Mouse (Mus musculus): ENCODE data around the gene Tcf7l2.

Tcf7l2 gene

GRCm38 (mm10) chr19:55797834-55798233 is 56.2 kb downstream of the Tcf7l2 start:
- DNase-seq = no peak

DNA sequence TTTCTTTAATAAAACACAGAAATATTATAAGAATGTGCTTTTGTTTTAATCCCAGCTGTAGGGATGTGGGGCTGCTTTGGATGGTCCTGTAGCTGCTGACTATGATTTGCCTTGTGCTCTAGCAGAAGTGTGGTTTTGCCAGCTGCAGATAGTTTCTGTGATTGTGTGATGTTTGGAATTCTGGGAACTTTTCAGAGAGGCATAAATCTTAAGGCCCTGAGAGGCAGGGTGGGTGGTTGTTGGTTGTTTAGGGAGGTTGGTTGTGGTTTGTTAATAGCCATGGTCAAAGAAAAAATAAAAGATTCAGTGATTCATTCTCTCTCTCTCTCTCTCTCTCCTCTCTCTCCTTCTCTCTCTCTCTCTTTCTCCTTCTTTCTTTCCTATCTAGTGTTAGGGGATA is 57.8 kb downstream of the Tcf7l2 start:
- DNase-seq = no peak

DNA sequence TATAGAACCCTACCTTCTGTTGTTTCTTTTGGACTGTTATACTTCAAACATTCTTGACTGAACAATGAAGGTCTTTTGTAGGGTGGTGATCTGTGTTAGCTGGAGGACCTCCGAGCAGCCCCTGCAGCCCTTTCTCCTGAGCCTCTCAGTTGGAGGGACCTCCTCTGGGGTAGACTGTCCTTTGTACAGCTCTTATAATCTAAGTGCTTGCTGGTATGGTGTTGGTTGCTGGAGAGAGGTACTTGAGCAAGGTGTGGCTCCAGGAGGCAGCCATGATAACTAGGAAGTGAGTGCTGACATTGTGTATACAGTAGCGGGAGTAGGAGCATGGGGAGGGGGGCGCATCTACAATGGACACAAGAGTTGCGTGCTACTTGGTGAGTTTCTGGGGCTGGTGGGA is 58.4 kb downstream of the Tcf7l2 start:
- no peak for DNase-seq

DNA sequence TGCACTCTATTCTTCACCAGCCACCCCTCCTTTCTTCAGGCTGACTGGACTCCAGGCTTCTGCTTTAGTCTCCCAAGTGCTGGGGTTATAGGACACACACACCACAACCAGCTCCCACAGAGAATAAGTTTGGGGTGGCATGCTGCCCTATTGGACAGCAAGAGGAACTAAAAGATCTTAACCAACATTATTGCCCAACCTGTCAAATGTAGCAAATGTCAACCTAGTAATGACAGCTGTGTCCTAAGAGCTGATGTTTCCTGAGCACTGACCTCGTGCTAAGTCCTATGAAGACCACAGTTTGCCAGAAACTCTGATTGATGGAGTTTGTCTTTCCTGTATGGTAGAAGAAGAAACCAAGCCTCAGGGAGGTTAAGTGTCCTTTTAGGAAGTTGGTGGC is 61.5 kb downstream of the Tcf7l2 start:
- DNase-seq = no peak

DNA sequence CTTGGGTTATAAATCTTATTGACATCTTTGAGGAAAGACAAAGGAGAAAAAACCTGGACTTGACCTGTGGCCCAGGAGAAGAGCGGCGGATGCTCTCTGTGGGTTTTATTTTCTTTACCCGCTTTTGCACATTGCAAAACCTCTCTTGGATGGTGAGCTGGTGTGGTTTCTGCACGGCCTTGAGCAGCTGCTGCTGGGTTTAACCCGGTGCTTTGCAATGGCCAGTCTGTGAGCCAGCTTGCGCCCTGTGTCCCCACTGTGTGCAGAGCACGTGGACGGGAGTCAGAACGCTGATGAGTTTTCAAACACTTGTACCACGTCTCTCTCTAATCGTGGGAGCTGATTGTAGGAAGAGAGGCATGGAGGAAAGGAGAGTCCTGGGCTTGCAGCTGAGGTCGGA is 62.2 kb downstream of the Tcf7l2 start:
- DNase-seq = no peak

- no peak for DNase-seq
Observed at GRCm38 (mm10) chr19:55804795-55805194, 63.2 kb downstream of the Tcf7l2 start.

DNA sequence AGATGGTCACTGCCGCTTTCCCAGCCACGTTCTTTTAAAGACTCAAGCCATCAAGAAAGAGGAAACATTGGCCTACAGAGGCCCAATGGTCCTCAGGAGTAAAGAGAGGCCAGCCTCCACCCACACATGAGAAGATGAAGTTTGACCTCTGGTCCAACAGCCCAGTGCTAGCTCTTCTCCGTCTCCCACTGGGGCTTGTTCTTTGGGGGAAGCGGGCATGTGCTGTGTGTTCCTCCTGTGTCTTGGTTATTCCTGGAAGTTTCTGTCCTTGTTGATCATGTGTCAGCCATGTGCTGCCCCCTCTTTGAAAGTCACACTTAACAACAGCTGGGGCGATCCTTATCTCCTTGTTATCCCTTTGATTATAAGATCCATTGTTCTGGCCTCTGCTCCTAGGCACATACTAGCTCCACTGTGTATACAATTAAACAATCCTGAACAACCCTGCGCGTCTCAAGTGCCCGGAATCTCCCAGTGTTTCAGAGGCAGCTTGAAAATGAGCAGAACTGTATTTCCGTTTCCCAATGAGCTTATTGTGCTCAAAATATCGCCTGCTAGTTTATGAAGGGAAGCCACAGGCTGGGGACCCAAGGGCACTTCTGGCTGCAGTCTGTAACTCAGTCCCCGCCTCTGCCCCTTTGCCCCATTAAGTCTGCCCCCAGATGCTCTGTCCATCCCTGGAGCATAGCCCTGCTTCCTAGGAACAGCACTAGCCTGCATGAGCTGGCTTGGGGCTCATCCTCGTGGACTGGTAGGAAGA is 65.0 kb downstream of the Tcf7l2 start:
- no peak for DNase-seq

DNA sequence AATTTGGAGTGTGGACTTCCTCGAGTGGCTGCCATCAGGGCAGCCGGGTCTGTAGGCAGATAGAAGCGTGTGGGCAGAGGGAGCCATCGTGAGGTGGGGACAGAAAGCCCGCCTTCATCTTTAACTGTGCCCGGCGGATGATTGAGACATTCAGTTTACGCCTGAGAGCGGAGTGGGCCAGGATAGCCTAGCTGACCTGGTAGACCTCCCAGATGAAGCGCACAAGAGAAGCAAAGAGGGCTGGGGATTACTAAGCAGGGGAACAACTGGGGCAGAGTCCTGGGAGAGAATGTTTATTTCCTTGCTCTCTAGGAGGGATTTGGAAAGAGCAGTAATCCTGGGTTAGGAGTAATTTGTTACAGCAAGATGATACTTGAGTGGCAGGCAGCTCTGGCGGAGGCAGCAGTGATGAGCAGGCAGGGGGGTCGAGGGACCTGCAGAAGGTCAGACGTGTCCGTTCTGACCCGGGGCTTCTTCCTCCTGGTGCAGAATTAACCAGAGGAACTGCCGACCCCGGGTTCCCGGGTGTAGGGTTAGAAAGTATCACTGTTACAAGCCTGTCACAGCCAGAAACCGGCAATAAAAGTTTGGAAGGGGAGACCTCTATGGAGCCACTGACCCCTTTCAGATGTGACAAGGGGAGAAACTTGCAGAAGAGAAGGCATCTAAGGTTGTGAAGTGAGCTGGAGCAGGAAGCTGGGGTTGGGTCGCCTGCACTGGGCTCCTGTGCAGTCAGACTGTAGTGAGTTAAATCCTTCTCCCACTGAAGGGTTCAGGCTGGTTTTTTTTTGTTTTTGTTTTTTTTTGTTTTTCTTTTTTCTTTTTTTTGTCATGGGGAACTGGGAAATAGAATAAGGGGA is 65.8 kb downstream of the Tcf7l2 start:
- no peak for DNase-seq

DNA sequence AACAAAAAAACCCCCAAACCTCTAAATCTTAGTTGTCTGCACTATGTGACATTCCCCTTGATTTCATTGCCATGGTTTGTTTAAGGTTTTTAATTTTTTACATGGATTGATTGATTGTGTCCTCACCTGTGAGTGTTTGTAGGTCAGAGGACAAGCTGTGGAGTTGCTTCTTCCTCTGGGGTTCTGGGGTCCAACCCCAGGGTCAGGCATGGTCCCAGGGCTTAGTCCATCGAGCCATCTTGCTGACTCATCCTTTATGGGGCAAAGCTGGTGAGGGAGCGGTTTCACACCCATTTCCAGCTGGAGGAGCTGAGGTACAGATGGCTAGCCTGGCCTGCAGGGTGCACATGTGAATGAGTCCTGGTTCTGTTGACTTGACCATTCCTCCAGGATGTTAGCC is 66.7 kb downstream of the Tcf7l2 start:
- DNase-seq = no peak

DNA sequence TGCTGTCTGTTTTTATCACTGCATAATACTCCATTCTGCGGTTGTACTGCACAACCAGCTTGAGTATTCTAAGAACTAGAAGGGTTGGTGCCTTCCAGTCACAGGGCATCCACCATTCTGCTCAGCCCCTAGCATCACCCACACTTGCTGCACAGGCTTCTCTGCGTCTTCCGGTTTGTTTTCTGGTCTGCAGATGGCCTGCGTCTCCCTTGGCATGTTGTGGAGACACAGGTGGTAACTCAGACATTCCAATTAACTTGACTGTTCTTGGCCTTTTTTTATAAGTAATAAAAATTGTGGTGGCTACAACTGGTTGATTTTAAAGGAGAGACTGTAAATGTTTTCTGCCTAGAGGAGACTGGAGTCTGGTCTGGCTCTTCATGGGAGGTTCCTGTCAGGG is 67.9 kb downstream of the Tcf7l2 start:
- no peak for DNase-seq

DNA sequence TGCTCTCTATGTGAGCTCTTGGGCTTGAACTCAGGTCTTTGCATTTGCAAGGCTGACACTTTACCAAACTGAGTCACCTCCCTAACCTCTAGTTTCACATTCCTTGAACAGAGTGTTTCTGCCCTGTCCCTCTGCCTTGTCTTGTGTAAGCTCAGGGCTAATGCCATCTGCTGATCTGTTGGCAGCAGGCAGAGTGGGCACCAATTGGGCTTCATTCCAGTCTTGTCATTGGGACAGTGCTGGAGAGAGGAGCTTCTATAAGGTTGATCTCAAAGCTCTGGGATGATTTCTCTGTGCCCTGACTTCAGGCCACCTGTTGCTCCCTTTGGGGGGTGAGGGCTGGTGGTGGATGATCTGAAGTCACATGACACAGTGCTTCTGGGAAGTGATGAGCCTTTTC is 70.6 kb downstream of the Tcf7l2 start:
- DNase-seq = no peak

GRCm38 (mm10) chr19:55815010-55815790 is 73.6 kb downstream of the Tcf7l2 start:
- DNase-seq = no peak

DNA sequence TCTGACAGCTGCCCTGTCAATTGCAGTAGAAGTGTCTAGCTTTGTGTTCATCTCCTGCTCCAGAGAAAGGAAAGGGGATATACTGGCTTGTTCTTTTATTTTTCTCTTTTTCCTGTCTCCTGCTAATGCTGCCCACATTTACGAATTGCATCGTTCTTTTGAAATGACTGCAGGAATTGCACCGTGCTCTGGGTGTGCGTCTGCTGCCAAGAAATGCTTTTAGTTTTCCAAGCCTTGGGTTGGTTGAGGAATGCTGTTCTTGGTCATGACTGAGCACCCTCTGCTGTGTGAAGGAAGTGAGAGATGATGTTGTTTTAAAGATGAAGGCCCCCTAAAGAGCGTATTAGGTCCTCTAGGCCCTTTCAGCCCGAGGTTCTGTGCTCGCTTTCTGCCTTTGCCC is 75.4 kb downstream of the Tcf7l2 start:
- no peak for DNase-seq

DNA sequence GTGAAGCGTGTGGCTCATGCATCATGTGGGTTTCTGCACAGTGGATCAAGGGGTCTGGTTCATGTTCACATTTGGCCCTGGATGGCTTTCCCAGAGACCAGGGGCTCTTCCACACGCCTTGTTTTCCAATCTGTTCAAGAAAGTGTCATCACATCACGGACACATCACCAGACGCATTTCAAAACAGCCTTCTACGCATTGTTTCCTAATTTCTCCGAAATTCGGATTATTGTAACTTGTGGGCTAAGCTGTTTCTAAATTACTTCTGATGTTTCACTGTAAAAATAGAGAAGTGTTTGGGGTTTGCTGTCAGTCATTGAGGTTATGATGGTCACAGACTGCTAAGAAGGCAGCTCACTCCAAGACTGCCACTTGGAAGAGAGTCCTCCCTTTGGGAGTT is 78.6 kb downstream of the Tcf7l2 start:
- DNase-seq = no peak

DNA sequence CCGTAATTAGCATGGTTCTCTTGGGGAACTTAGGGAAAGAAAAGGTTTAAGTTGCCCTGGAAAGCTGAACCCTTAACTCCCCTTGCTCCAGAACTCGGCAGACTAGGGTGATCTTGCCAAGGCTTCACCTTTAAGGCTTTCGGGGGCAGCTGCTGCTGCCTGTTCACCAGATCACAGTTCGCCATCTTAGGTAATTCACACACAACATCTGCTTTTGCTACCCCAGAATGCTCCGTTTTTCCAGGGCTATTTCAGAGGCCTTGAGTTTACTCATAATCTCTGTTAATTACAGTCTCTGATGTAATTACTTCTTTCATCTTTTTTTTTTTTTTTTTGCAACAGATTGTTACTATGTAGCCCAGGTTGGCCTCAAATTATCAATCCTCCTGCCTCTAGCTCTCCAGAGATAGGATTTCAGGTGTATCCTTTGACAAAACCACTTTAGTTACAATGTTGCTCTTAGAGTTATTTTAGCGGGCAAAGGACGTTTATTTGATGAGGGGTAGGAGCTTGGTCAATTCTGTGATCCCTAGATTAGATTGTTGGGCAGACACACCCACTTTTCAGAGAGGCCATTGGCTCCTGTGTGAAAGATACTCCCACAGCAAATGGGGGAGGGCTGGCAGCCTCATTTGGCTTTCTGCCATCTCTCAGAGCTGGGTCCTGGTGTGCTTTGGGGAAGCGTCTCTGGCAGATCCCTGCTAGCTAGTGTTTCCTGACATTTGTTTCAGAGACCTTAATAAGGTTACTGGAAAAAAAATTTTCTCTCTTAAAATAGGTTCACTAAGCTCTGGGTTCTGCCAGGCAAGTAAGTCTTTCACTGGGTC is 83.6 kb downstream of the Tcf7l2 start:
- no peak for DNase-seq

DNA sequence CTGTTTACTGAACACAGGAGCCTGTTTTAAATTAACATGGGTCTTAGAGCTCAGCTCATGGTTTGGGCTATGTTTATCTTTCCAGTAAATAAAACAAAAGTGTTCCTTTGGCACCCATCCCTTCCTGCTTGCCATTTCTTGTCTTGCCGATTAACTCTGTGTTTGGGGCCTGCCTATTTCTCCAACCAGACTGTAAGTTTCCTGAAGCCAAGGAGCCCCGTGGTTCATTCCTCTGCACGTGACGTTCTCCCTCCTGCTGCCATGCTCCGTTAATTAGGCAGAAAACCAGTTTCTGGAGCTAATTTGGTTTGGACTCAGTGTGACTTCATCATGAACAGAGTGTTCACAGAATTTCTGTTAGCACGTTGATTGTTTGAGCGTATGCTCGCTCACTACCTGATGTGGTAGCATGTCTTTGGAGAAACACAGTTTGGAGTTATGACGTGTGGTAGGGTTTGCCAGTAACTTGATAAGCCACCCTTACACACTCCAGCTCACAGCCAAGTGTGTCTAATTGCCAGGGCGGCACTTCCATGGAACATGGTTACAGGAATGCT is 84.4 kb downstream of the Tcf7l2 start:
- DNase-seq = no peak

DNA sequence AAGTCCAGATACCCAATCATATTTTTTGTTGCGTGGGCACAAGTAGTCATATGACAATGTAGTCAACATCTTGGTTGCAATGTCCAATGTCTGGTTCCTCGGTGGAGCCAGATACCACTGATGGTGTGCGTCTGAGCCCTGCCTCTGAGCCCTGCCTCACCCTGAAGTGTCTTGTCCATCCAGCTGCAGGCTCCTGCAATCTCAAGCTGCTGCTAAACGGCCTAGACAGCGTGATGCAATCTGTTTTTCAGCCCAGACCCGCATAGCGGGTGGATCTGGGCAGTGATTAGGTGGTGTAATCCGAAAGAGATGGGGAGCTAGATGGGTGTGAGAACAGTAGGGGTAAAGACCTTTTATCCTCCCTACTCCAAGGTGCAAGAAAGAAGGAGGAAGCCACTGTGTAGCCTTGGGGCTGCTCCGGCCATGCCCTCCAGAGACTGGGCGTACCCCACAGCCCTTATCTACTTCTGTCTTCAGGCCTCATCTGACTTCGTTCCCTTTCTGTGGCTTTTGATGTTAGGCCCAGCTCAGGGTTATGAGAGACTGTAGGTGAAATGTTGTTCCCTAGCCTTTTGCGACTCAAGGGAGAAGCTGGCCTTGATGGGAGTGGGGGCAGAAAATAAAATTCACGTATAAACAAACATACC is 86.1 kb downstream of the Tcf7l2 start:
- DNase-seq = no peak

- no peak for DNase-seq
Observed at GRCm38 (mm10) chr19:55830976-55831559, 89.4 kb downstream of the Tcf7l2 start.

- no peak for DNase-seq
Observed at GRCm38 (mm10) chr19:55832122-55832521, 90.5 kb downstream of the Tcf7l2 start.

GRCm38 (mm10) chr19:55833807-55834385 is 92.3 kb downstream of the Tcf7l2 start:
- DNase-seq = no peak
